Mouse (Mus musculus): Measurements from ENCODE around the gene 2210407C18Rik. TPM values are rescaled to one million over a fixed set of nuclear protein-coding genes. Genes with fewer than 3 reads are reported as not detected.

Gene 2210407C18Rik
- polyA plus RNA-seq, 1 experiment from 2014 or later: not detected

DNA sequence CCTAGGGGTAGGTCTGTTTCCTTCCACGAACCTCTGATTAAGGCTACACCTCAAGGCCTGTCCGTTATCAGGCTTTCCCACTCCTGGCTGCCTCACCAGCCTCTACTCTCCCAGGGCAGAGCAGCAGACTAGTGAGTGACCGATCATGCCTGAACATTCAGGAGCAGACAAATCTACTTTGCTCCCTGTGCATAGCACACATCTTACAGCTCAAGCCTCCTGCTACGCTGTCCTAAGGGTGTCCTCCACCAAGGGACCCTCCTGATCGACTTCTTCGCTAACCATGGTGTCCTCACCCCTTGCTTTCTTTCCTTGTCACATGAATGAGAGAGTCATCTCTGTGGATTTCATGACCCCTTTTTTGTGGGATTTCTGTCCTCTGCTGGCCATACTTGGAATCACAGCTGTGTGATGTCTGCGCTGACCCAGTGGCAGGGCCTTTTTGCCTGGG is 28.0 kb downstream of the 2210407C18Rik start:
- 21% methylated on average over 7 of the region's 7 CpGs for WGBS (ENCODE audit: insufficient replicate concordance)
- Histone ChIP-seq H3K36me3 (ENCODE audit: control insufficient read depth, insufficient read depth) (no peaks in the 10 kb centered on the region), H3K4me2 (ENCODE audit: low read depth, low read length) (peak overlapping the region; percentile 59), H3K4me1 (ENCODE audit: control insufficient read depth, low read depth, low read length) (peaks cover 19% of the 10 kb centered on the region), H3K4me3 (ENCODE audit: low read depth, low read length) (peak overlapping the region; percentile 33), H3K9ac (ENCODE audit: low read depth, low read length) (peak overlapping the region; percentile 47), H3K27ac (ENCODE audit: low read length) (peak overlapping the region; percentile 92), H3K9me3 (replicated peaks; ENCODE audit: control insufficient read depth, low read length) (no peaks in the 10 kb centered on the region), H3K27me3 (ENCODE audit: control insufficient read depth, insufficient read depth, low read depth, low read length) (no peaks in the 10 kb centered on the region)
- peak; percentile 100 for ATAC-seq (ENCODE audit: low read depth)

DNA sequence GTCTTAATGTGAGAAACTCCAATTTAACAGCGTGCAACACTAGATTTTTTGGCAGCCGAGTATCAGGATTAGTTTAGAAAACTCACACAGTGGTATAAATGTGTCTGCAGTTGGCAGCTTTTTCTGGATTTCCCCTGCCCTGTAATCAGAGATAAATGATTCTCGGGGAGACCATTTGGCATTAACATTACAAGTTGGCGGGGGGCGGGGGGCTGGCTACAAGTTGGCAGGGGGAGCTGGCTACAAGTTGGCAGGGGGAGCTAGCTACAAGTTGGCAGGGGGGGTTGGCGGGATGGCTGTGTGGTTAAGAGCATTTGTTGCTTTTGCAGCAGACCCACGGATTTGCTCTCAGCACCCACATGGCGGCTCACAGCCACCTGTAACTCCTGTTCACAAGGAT is 37.2 kb downstream of the 2210407C18Rik start:
- H3K9me3 ChIP-seq (replicated peaks; ENCODE audit: control insufficient read depth, low read length): no peaks in the 10 kb centered on the region
- H3K27me3 ChIP-seq (ENCODE audit: control insufficient read depth, insufficient read depth, low read depth, low read length): no peaks in the 10 kb centered on the region
- no peak overlapping the region for H3K4me3 ChIP-seq (ENCODE audit: low read depth, low read length)
- H3K4me1 ChIP-seq (ENCODE audit: control insufficient read depth, low read depth, low read length): no peaks in the 10 kb centered on the region
- H3K27ac ChIP-seq (ENCODE audit: low read length): no peak overlapping the region
- WGBS (ENCODE audit: insufficient replicate concordance): 55% methylated on average over 8 of the region's 8 CpGs
- H3K9ac ChIP-seq (ENCODE audit: low read depth, low read length): no peak overlapping the region
- H3K36me3 ChIP-seq (ENCODE audit: control insufficient read depth, insufficient read depth): no peaks in the 10 kb centered on the region
- H3K4me2 ChIP-seq (ENCODE audit: low read depth, low read length): no peak overlapping the region
- no peak for ATAC-seq (ENCODE audit: low read depth)

DNA sequence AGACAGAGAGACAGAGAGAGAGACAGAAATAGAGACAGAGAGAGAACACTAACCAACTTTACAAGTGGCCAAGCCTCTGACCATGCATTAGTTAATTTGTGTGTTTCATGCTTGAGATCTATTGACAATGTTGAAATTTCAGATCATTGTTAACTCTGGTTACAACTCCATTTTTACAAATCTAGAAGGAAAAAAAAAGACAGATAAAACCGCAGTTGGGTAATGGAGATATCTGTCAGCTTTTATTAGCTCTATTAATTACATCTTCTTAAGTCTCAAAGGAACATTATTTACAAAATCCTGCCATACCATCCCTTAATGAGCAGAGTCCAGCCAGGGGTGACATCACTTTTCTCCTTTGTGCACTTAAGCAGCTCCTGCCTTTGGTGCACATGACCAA is 38.4 kb downstream of the 2210407C18Rik start, which contains the start of gene Olfr325:
TSS of gene Olfr325 (plus strand) at position 301 of the 400 bp plus-strand sequence.
- H3K4me2 ChIP-seq (ENCODE audit: low read depth, low read length): no peak within 1 kb of the TSS
- H3K27me3 ChIP-seq (ENCODE audit: control insufficient read depth, insufficient read depth, low read depth, low read length): no peaks in the 10 kb centered on the region
- no peaks in the 10 kb centered on the region for H3K4me1 ChIP-seq (ENCODE audit: control insufficient read depth, low read depth, low read length)
- WGBS (ENCODE audit: insufficient replicate concordance): 62% methylated on average over 1 of the region's 1 CpGs
- H3K9ac ChIP-seq (ENCODE audit: low read depth, low read length): no peak within 1 kb of the TSS
- no peaks in the 10 kb centered on the region for H3K36me3 ChIP-seq (ENCODE audit: control insufficient read depth, insufficient read depth)
- H3K4me3 ChIP-seq (ENCODE audit: low read depth, low read length): no peak within 1 kb of the TSS
- no peak for ATAC-seq (ENCODE audit: low read depth)
- no peaks in the 10 kb centered on the region for H3K9me3 ChIP-seq (replicated peaks; ENCODE audit: control insufficient read depth, low read length)
- no peak within 1 kb of the TSS for H3K27ac ChIP-seq (ENCODE audit: low read length)

DNA sequence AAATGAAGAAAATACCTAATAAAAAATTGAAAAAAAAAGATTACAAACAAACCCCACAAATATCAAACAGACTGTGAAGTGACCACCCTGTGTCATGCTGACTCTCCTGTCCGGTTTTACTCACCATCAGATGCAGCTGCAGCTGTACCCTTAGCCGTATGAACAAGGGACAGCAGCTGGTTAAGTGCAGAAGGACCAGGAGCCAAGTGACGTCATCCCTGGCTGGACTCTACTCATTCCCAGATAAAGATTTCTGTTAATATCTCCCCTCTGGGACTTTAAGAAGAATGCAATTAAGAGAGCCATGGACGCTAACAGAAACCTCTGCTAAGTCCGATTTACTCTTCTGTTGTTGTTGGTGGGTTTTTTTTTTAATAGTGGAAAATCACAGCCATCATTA is 45.5 kb downstream of the 2210407C18Rik start, which contains the start of gene Olfr224:
TSS of gene Olfr224 (minus strand) at position 149 of the 400 bp plus-strand sequence.
- Histone ChIP-seq H3K27me3 (ENCODE audit: control insufficient read depth, insufficient read depth, low read depth, low read length) (no peaks in the 10 kb centered on the region), H3K4me1 (ENCODE audit: control insufficient read depth, low read depth, low read length) (no peaks in the 10 kb centered on the region), H3K9me3 (replicated peaks; ENCODE audit: control insufficient read depth, low read length) (no peaks in the 10 kb centered on the region), H3K27ac (ENCODE audit: low read length) (no peak within 1 kb of the TSS), H3K36me3 (ENCODE audit: control insufficient read depth, insufficient read depth) (no peaks in the 10 kb centered on the region), H3K4me2 (ENCODE audit: low read depth, low read length) (no peak within 1 kb of the TSS), H3K4me3 (ENCODE audit: low read depth, low read length) (no peak within 1 kb of the TSS), H3K9ac (ENCODE audit: low read depth, low read length) (no peak within 1 kb of the TSS)
- 51% methylated on average over 5 of the region's 5 CpGs for WGBS (ENCODE audit: insufficient replicate concordance)
- ATAC-seq (ENCODE audit: low read depth): no peak

Other genes with a start within 250 kb of the 2210407C18Rik start
- 0.16 and 12.0 TPM in 2 replicates for gene Lypd8, start 237.0 kb downstream of the 2210407C18Rik start, polyA plus RNA-seq (2015; fragmentation: Nextera tagmentation; extraction: Ambion mirVana)
- not detected in 2 replicates for gene 1810065E05Rik, start 195.0 kb downstream of the 2210407C18Rik start, polyA plus RNA-seq (2015; fragmentation: Nextera tagmentation; extraction: Ambion mirVana)
- gene Gm12253, start 183.5 kb downstream of the 2210407C18Rik start, polyA plus RNA-seq (2015; fragmentation: Nextera tagmentation; extraction: Ambion mirVana): not detected in 2 replicates
- gene Lypd9, start 163.2 kb downstream of the 2210407C18Rik start, polyA plus RNA-seq (2015; fragmentation: Nextera tagmentation; extraction: Ambion mirVana): not detected in 2 replicates
- gene Olfr30, start 153.8 kb downstream of the 2210407C18Rik start, polyA plus RNA-seq (2015; fragmentation: Nextera tagmentation; extraction: Ambion mirVana): not detected in 2 replicates
- gene Olfr332, start 123.5 kb downstream of the 2210407C18Rik start, polyA plus RNA-seq (2015; fragmentation: Nextera tagmentation; extraction: Ambion mirVana): not detected in 2 replicates
- gene Olfr331, start 113.5 kb downstream of the 2210407C18Rik start, polyA plus RNA-seq (2015; fragmentation: Nextera tagmentation; extraction: Ambion mirVana): not detected in 2 replicates
- not detected in 2 replicates for gene Olfr330, start 81.2 kb downstream of the 2210407C18Rik start, polyA plus RNA-seq (2015; fragmentation: Nextera tagmentation; extraction: Ambion mirVana)
- gene Olfr329-ps, start 69.7 kb downstream of the 2210407C18Rik start, polyA plus RNA-seq (2015; fragmentation: Nextera tagmentation; extraction: Ambion mirVana): not detected in 2 replicates
- gene Olfr328, start 60.4 kb downstream of the 2210407C18Rik start, polyA plus RNA-seq (2015; fragmentation: Nextera tagmentation; extraction: Ambion mirVana): not detected in 2 replicates
- not detected in 2 replicates for gene Olfr224, start 45.5 kb downstream of the 2210407C18Rik start, polyA plus RNA-seq (2015; fragmentation: Nextera tagmentation; extraction: Ambion mirVana)
- not detected in 2 replicates for gene Olfr325, start 38.3 kb downstream of the 2210407C18Rik start, polyA plus RNA-seq (2015; fragmentation: Nextera tagmentation; extraction: Ambion mirVana)
- not detected in 2 replicates for gene Olfr324, start 21.0 kb downstream of the 2210407C18Rik start, polyA plus RNA-seq (2015; fragmentation: Nextera tagmentation; extraction: Ambion mirVana)
- gene Olfr323, start 14.4 kb upstream of the 2210407C18Rik start, polyA plus RNA-seq (2015; fragmentation: Nextera tagmentation; extraction: Ambion mirVana): not detected in 2 replicates
- 12.7 and 15.7 TPM in 2 replicates for gene Trim58, start 24.4 kb upstream of the 2210407C18Rik start, polyA plus RNA-seq (2015; fragmentation: Nextera tagmentation; extraction: Ambion mirVana)
- 0.08 TPM in 1 of 2 replicates, not detected in the other for gene Olfr322, start 42.7 kb upstream of the 2210407C18Rik start, polyA plus RNA-seq (2015; fragmentation: Nextera tagmentation; extraction: Ambion mirVana)
- not detected in 2 replicates for gene Olfr320, start 65.0 kb upstream of the 2210407C18Rik start, polyA plus RNA-seq (2015; fragmentation: Nextera tagmentation; extraction: Ambion mirVana)
- not detected in 2 replicates for gene Olfr319, start 83.1 kb upstream of the 2210407C18Rik start, polyA plus RNA-seq (2015; fragmentation: Nextera tagmentation; extraction: Ambion mirVana)
- not detected in 2 replicates for gene Olfr318, start 107.9 kb upstream of the 2210407C18Rik start, polyA plus RNA-seq (2015; fragmentation: Nextera tagmentation; extraction: Ambion mirVana)
- not detected in 2 replicates for gene Olfr317, start 123.1 kb upstream of the 2210407C18Rik start, polyA plus RNA-seq (2015; fragmentation: Nextera tagmentation; extraction: Ambion mirVana)
- gene Olfr316, start 136.7 kb upstream of the 2210407C18Rik start, polyA plus RNA-seq (2015; fragmentation: Nextera tagmentation; extraction: Ambion mirVana): not detected in 2 replicates
- gene Olfr315, start 157.1 kb upstream of the 2210407C18Rik start, polyA plus RNA-seq (2015; fragmentation: Nextera tagmentation; extraction: Ambion mirVana): not detected in 2 replicates
- not detected in 2 replicates for gene Olfr314, start 166.9 kb upstream of the 2210407C18Rik start, polyA plus RNA-seq (2015; fragmentation: Nextera tagmentation; extraction: Ambion mirVana)
- 0.17 TPM in 1 of 2 replicates, not detected in the other for gene Fam183b, start 185.9 kb upstream of the 2210407C18Rik start, polyA plus RNA-seq (2015; fragmentation: Nextera tagmentation; extraction: Ambion mirVana)
- gene Olfr313, start 198.9 kb upstream of the 2210407C18Rik start, polyA plus RNA-seq (2015; fragmentation: Nextera tagmentation; extraction: Ambion mirVana): not detected in 2 replicates
- not detected in 2 replicates for gene Olfr312, start 213.2 kb upstream of the 2210407C18Rik start, polyA plus RNA-seq (2015; fragmentation: Nextera tagmentation; extraction: Ambion mirVana)
- gene Olfr311, start 223.2 kb upstream of the 2210407C18Rik start, polyA plus RNA-seq (2015; fragmentation: Nextera tagmentation; extraction: Ambion mirVana): not detected in 2 replicates
- gene Gm12258, start 231.1 kb upstream of the 2210407C18Rik start, polyA plus RNA-seq (2015; fragmentation: Nextera tagmentation; extraction: Ambion mirVana): 1.5 and 2.3 TPM in 2 replicates

All from liver, embryonic 16.5 days (tissue).